In genomic region chr9:56880790-56881189, GRCm38 (mm10) we compare ENCODE assay signal across 12 mouse cellular contexts. TPM values are rescaled to one million over a fixed set of nuclear protein-coding genes. Genes with fewer than 3 reads are reported as not detected.
DNase-seq lines count a peak whose midpoint lies in the region; ATAC-seq lines count a peak whose summit lies in the region.
"Had no signal": no experiment of that assay in that cellular context is flagged by ENCODE, and none has a peak within 500 bp of the region (broad histone marks: within the 10 kb centered on the region; RNA-seq: fewer than 3 reads in every experiment).

No protein-coding gene starts in this region.

- no peaks in the 10 kb centered on the region for H3K9me3 ChIP-seq in embryonic facial prominence, embryonic 14.5 days (ENCODE audit: control insufficient read depth, low read length)
- no peaks in the 10 kb centered on the region for H3K9me3 ChIP-seq in limb, embryonic 13.5 days

- peak; percentile 14 for DNase-seq in gastrocnemius, postnatal 25 days
- no peak for DNase-seq in gastrocnemius, adult 8-10 months (ENCODE audit: low spot score in 2 of 2)
- DNase-seq in layer of hippocampus, adult 9-11 months: peak; percentile 60
- DNase-seq in layer of hippocampus, adult 9-10 months (ENCODE audit: low spot score): no peak
- DNase-seq in embryonic facial prominence, embryonic 14.5 days (ENCODE audit: low spot score): peak; percentile 67
- DNase-seq in adrenal gland, postnatal 14 days: no peak
- DNase-seq: lung, postnatal 14 days had no signal

- peaks cover 9% of the 10 kb centered on the region; the same call in 1 of the 2 replicates for H3K4me1 ChIP-seq in embryonic facial prominence, embryonic 14.5 days (ENCODE audit: control insufficient read depth, insufficient read depth, low read length)
- peaks cover 69% of the 10 kb centered on the region for H3K4me1 ChIP-seq in limb, embryonic 13.5 days

- H3K4me2 ChIP-seq in embryonic facial prominence, embryonic 14.5 days (ENCODE audit: low read depth, low read length): no peak overlapping the region
- H3K4me2 ChIP-seq in limb, embryonic 13.5 days (replicated peaks): peak overlapping the region; percentile 36

- peak; percentile 45 for ATAC-seq in embryonic facial prominence, embryonic 14.5 days (ENCODE audit: low read depth)
- ATAC-seq in limb, embryonic 13.5 days (ENCODE audit: low FRiP score, low read depth): peak; percentile 58
- ATAC-seq in activated CD4-positive, CD25-positive, alpha-beta regulatory T cell, adult 4 months: no peak
- ATAC-seq: Patski had no signal

- H3K4me3 ChIP-seq in embryonic facial prominence, embryonic 14.5 days (ENCODE audit: low read depth, low read length): no peak overlapping the region
- no peak overlapping the region for H3K4me3 ChIP-seq in limb, embryonic 13.5 days

- H3K9ac ChIP-seq in embryonic facial prominence, embryonic 14.5 days (ENCODE audit: low read depth, low read length): 0 out of 2 replicates have a peak overlapping the region, but pooled peaks have one; percentile 27
- 0 out of 2 replicates have a peak overlapping the region, but pooled peaks have one; percentile 39 for H3K9ac ChIP-seq in limb, embryonic 13.5 days

- peaks cover 19% of the 10 kb centered on the region; the same call in 1 of the 2 replicates for H3K36me3 ChIP-seq in embryonic facial prominence, embryonic 14.5 days (ENCODE audit: control insufficient read depth, insufficient read depth, low read length)
- peaks cover 30% of the 10 kb centered on the region for H3K36me3 ChIP-seq in limb, embryonic 13.5 days

- H3K27ac ChIP-seq in embryonic facial prominence, embryonic 14.5 days (replicated peaks; ENCODE audit: low read depth, low read length): peak overlapping the region; percentile 76
- peak overlapping the region; percentile 94 for H3K27ac ChIP-seq in limb, embryonic 13.5 days

- no peaks in the 10 kb centered on the region for H3K27me3 ChIP-seq in embryonic facial prominence, embryonic 14.5 days (replicated peaks; ENCODE audit: control insufficient read depth, insufficient read depth, low read length)
- H3K27me3 ChIP-seq in limb, embryonic 13.5 days: no peaks in the 10 kb centered on the region
- H3K27me3 ChIP-seq: Patski had no signal

- WGBS in embryonic facial prominence, embryonic 14.5 days: 40% methylated on average over 9 of the region's 9 CpGs
- 44% methylated on average over 9 of the region's 9 CpGs for WGBS in limb, embryonic 13.5 days

RNA-seq across cellular contexts. Expression of gene Cspg4, which starts 16.0 kb away (rescaled TPM):
- 1 to 10 TPM; 6.5 to 9.4 TPM for total RNA-seq in gastrocnemius, postnatal 25 days (2021)
- total RNA-seq in gastrocnemius, adult 8-10 months (2022): 1 to 10 TPM; 3.2 to 5.4 (median 4.2) TPM
- polyA plus RNA-seq in embryonic facial prominence, embryonic 14.5 days (2014; fragmentation: Nextera tagmentation; extraction: Ambion mirVana): 34.8 and 35.1 TPM in 2 replicates
- polyA plus RNA-seq in limb, embryonic 13.5 days (2015; fragmentation: Nextera tagmentation; extraction: Ambion mirVana): 38.3 and 41.1 TPM in 2 replicates
- 12.5 and 17.0 TPM in 2 replicates for total RNA-seq in adrenal gland, postnatal 14 days (2021)
- under 1 TPM in 1 of 2 experiments, not detected in 1; 0.33 TPM for polyA plus RNA-seq in activated CD4-positive, CD25-positive, alpha-beta regulatory T cell, adult 4 months (2017; shearing (Covaris generic))
- total RNA-seq: common myeloid progenitor, adult 5-6 weeks had no signal

RNA-seq across cellular contexts. Expression of gene Odf3l1, which starts 16.3 kb away (rescaled TPM):
- under 1 TPM in 1 of 2 experiments, not detected in 1; 0.67 TPM for total RNA-seq in gastrocnemius, postnatal 25 days (2021)
- under 1 TPM in 1 of 4 experiments, not detected in 3; 0.27 TPM for total RNA-seq in gastrocnemius, adult 8-10 months (2022)
- polyA plus RNA-seq in embryonic facial prominence, embryonic 14.5 days (2014; fragmentation: Nextera tagmentation; extraction: Ambion mirVana): 1.7 and 2.7 TPM in 2 replicates
- 0.27 and 0.94 TPM in 2 replicates for polyA plus RNA-seq in limb, embryonic 13.5 days (2015; fragmentation: Nextera tagmentation; extraction: Ambion mirVana)
- total RNA-seq in adrenal gland, postnatal 14 days (2021): 2.0 and 3.2 TPM in 2 replicates
- polyA plus RNA-seq in activated CD4-positive, CD25-positive, alpha-beta regulatory T cell, adult 4 months (2017; shearing (Covaris generic)): not detected
- total RNA-seq: common myeloid progenitor, adult 5-6 weeks; left cerebral cortex, postnatal 10 days had no signal
- polyA plus RNA-seq: Patski had no signal

RNA-seq across cellular contexts. Expression of gene Snx33, which starts 47.4 kb away (rescaled TPM):
- total RNA-seq in gastrocnemius, postnatal 25 days (2021): 1 to 10 TPM; 3.4 to 5.4 TPM
- total RNA-seq in gastrocnemius, adult 8-10 months (2022): 1 to 10 TPM; 1.7 to 4.0 (median 3.1) TPM
- 7.8 and 8.2 TPM in 2 replicates for polyA plus RNA-seq in embryonic facial prominence, embryonic 14.5 days (2014; fragmentation: Nextera tagmentation; extraction: Ambion mirVana)
- polyA plus RNA-seq in limb, embryonic 13.5 days (2015; fragmentation: Nextera tagmentation; extraction: Ambion mirVana): 12.0 and 13.1 TPM in 2 replicates
- total RNA-seq in adrenal gland, postnatal 14 days (2021): 17.9 and 22.6 TPM in 2 replicates
- 1 to 10 TPM; 3.1 to 5.2 TPM for polyA plus RNA-seq in activated CD4-positive, CD25-positive, alpha-beta regulatory T cell, adult 4 months (2017; shearing (Covaris generic))

RNA-seq across cellular contexts. Expression of gene Imp3, which starts 56.5 kb away (rescaled TPM):
- 10 to 100 TPM; 45.1 to 45.3 TPM for total RNA-seq in gastrocnemius, postnatal 25 days (2021)
- total RNA-seq in gastrocnemius, adult 8-10 months (2022): 10 to 100 TPM; 54.4 to 61.3 (median 57.1) TPM
- polyA plus RNA-seq in embryonic facial prominence, embryonic 14.5 days (2014; fragmentation: Nextera tagmentation; extraction: Ambion mirVana): 78.0 and 81.0 TPM in 2 replicates
- 87.6 and 88.8 TPM in 2 replicates for polyA plus RNA-seq in limb, embryonic 13.5 days (2015; fragmentation: Nextera tagmentation; extraction: Ambion mirVana)
- total RNA-seq in adrenal gland, postnatal 14 days (2021): 76.4 and 88.5 TPM in 2 replicates
- 10 to 100 TPM; 54.8 to 68.4 TPM for polyA plus RNA-seq in activated CD4-positive, CD25-positive, alpha-beta regulatory T cell, adult 4 months (2017; shearing (Covaris generic))

Comparison
In these comparisons a context has a peak if more than half of its experiments do, and no peak if none do; other contexts are left out.
1. DNase-seq: peak in gastrocnemius, postnatal 25 days (single experiment), layer of hippocampus, adult 9-11 months (single experiment) and embryonic facial prominence, embryonic 14.5 days (single experiment); none in gastrocnemius, adult 8-10 months (0 of 2), layer of hippocampus, adult 9-10 months (single experiment) and adrenal gland, postnatal 14 days (single experiment).